Mouse (Mus musculus) liver, embryonic 16.5 days (tissue): ENCODE results near the gene Zbtb20. TPM values are rescaled to one million over a fixed set of nuclear protein-coding genes. Genes with fewer than 3 reads are reported as not detected.

Experiments used
- ATAC-seq: fragments of 200-750 bp; cut with Nextera tagmentation; 2 replicates; pipeline ENCODE4 v1.8.0; 2017; ENCODE audit warnings: low read depth, mild to moderate bottlenecking, moderate number of reproducible peaks, moderate library complexity
- H3K27ac ChIP-seq: fragments of 300-500 bp; sonication (generic); 2 replicates; pipeline ENCODE4 v1.5.1; 2014; ENCODE audit warnings: mild to moderate bottlenecking, low read length
- H3K27me3 ChIP-seq: fragments of 300-500 bp; sonication (generic); 2 replicates; pipeline ENCODE4 v1.6.1; 2014; ENCODE audit warnings: low read depth, low read length, mixed read lengths; ENCODE audit not compliant: control insufficient read depth, insufficient read depth
- H3K36me3 ChIP-seq: fragments of 300-500 bp; sonication (generic); 2 replicates; pipeline ENCODE4 v1.6.1; 2014; ENCODE audit warnings: mild to moderate bottlenecking; ENCODE audit not compliant: control insufficient read depth, insufficient read depth
- H3K4me1 ChIP-seq: fragments of 300-500 bp; sonication (generic); 2 replicates; pipeline ENCODE4 v1.6.1; 2014; ENCODE audit warnings: low read depth, low read length, mixed read lengths; ENCODE audit not compliant: control insufficient read depth
- H3K4me2 ChIP-seq: fragments of 300-500 bp; sonication (generic); 2 replicates; pipeline ENCODE4 v1.6.1; 2014; ENCODE audit warnings: low read depth, low read length, mixed read lengths
- H3K4me3 ChIP-seq: fragments of 300-500 bp; sonication (generic); 2 replicates; pipeline ENCODE4 v1.5.1; 2014; ENCODE audit warnings: low read depth, mild to moderate bottlenecking, low read length
- H3K9ac ChIP-seq: fragments of 300-500 bp; sonication (generic); 2 replicates; pipeline ENCODE4 v1.6.1; 2014; ENCODE audit warnings: low read depth, low read length
- H3K9me3 ChIP-seq: fragments of 300-500 bp; sonication (generic); replicated peaks from 2 replicates; pipeline ENCODE4 v1.6.1; 2016; ENCODE audit warnings: low read length; ENCODE audit not compliant: control insufficient read depth
- WGBS: fragments of 180-500 bp; shearing (Covaris S2); extraction: QIAGEN DNeasy Blood & Tissue Kit; methylation state at CpG from one replicate; pipeline ENCODE4 v1.1.7; 2014; ENCODE audit not compliant: insufficient replicate concordance; 5-methylcytosine and 5-hydroxymethylcytosine counted together
- polyA plus RNA-seq: library from polyadenylated mRNA; unstranded; fragments of >200 nt; fragmentation: Nextera tagmentation; extraction: Ambion mirVana; gene quantifications from 2 replicates; pipeline ENCODE4 v1.2.1, GENCODE M21; 2015

Gene Zbtb20
- polyA plus RNA-seq, 1 experiment from 2014 or later, result 5.7 TPM

GRCm38 (mm10) chr16:43029243-43029642 lies 153.6 kb downstream of the Zbtb20 start:
- ATAC-seq, result no peak
- Histone ChIP-seq H3K27ac (no peak overlapping the region), H3K4me1 (no peaks in the 10 kb centered on the region), H3K27me3 (no peaks in the 10 kb centered on the region), H3K9me3 (no peaks in the 10 kb centered on the region), H3K9ac (no peak overlapping the region), H3K4me2 (no peak overlapping the region), H3K4me3 (no peak overlapping the region), H3K36me3 (no peaks in the 10 kb centered on the region)
- 57% methylated on average over 3 of the region's 3 CpGs for WGBS

- WGBS, result 68% methylated on average over 6 of the region's 6 CpGs
- Histone ChIP-seq H3K4me3 (no peak overlapping the region), H3K27me3 (no peaks in the 10 kb centered on the region), H3K27ac (no peak overlapping the region), H3K4me2 (no peak overlapping the region), H3K4me1 (no peaks in the 10 kb centered on the region), H3K9ac (no peak overlapping the region), H3K9me3 (no peaks in the 10 kb centered on the region), H3K36me3 (no peaks in the 10 kb centered on the region)
- ATAC-seq, result no peak
Measured at GRCm38 (mm10) chr16:43035709-43036108, 160.0 kb downstream of the Zbtb20 start.

GRCm38 (mm10) chr16:43036510-43036909 lies 160.8 kb downstream of the Zbtb20 start:
- Histone ChIP-seq H3K27me3 (no peaks in the 10 kb centered on the region), H3K9ac (no peak overlapping the region), H3K4me2 (no peak overlapping the region), H3K36me3 (no peaks in the 10 kb centered on the region), H3K27ac (no peak overlapping the region), H3K4me3 (no peak overlapping the region), H3K9me3 (no peaks in the 10 kb centered on the region), H3K4me1 (no peaks in the 10 kb centered on the region)
- no peak for ATAC-seq
- 62% methylated on average over 5 of the region's 5 CpGs for WGBS

DNA sequence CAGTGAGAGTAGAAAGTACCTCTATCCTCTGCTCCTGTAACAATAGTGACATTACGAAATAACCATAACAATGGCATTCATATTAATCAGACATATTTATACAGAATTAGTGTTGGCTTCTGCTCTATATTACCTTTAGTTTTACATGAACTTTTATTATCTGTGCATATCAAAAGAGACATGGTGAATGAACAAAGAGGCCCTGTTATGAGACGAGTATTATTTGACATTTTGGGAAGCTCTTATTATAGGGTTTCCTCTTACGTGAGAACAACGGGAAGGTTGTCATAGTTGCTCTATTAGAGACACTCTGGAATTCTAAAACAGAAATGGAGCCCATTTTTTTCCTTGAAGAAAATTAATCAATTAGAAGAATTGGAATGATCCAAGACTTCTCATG lies 161.6 kb downstream of the Zbtb20 start:
- ATAC-seq, result no peak
- Histone ChIP-seq H3K9ac (no peak overlapping the region), H3K27ac (no peak overlapping the region), H3K27me3 (no peaks in the 10 kb centered on the region), H3K4me3 (no peak overlapping the region), H3K9me3 (no peaks in the 10 kb centered on the region), H3K4me2 (no peak overlapping the region), H3K36me3 (no peaks in the 10 kb centered on the region), H3K4me1 (no peaks in the 10 kb centered on the region)
- 79% methylated on average over 4 of the region's 4 CpGs for WGBS

- ATAC-seq, result peak; percentile 35; the same call in 1 of the 2 replicates
- H3K4me1 ChIP-seq, result no peaks in the 10 kb centered on the region
- no peak overlapping the region for H3K27ac ChIP-seq
- no peaks in the 10 kb centered on the region for H3K36me3 ChIP-seq
- no peak overlapping the region for H3K4me3 ChIP-seq
- no peak overlapping the region for H3K4me2 ChIP-seq
- H3K9ac ChIP-seq, result no peak overlapping the region
- H3K27me3 ChIP-seq, result no peaks in the 10 kb centered on the region
- no peaks in the 10 kb centered on the region for H3K9me3 ChIP-seq
Measured at GRCm38 (mm10) chr16:43045611-43046010, 169.9 kb downstream of the Zbtb20 start.

DNA sequence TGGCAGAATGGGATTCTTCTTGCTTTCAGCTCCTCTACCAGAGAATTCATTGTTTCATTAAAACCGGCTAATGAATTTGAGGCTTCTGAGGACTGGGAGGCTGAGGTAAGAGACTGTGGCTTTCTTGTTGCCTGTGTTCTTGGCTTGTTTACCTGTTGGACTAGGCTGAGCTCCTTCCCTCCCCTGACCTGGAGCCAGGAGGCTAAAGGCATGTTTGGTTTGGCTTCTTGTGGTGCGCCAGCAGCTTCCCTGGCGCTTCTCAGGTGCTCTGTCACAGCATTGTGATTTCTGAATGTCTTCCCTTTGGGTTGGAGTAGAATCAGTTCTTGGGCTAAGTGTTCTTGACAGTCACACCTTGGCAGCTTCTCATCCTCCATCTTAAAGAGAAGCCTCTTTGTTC lies 171.0 kb downstream of the Zbtb20 start:
- ATAC-seq, result no peak
- no peaks in the 10 kb centered on the region for H3K9me3 ChIP-seq
- H3K4me3 ChIP-seq, result no peak overlapping the region
- H3K27ac ChIP-seq, result no peak overlapping the region
- no peak overlapping the region for H3K9ac ChIP-seq
- WGBS, result 77% methylated on average over 3 of the region's 3 CpGs
- H3K4me2 ChIP-seq, result no peak overlapping the region
- no peaks in the 10 kb centered on the region for H3K27me3 ChIP-seq
- no peaks in the 10 kb centered on the region for H3K36me3 ChIP-seq
- H3K4me1 ChIP-seq, result no peaks in the 10 kb centered on the region

GRCm38 (mm10) chr16:43069666-43070295 lies 194.1 kb downstream of the Zbtb20 start:
- no peaks in the 10 kb centered on the region for H3K36me3 ChIP-seq
- WGBS, result 62% methylated on average over 3 of the region's 3 CpGs
- H3K27ac ChIP-seq, result peak overlapping the region; percentile 48
- H3K9me3 ChIP-seq, result no peaks in the 10 kb centered on the region
- no peaks in the 10 kb centered on the region for H3K27me3 ChIP-seq
- H3K4me2 ChIP-seq, result no peak overlapping the region
- H3K4me3 ChIP-seq, result no peak overlapping the region
- H3K9ac ChIP-seq, result no peak overlapping the region
- H3K4me1 ChIP-seq, result no peaks in the 10 kb centered on the region
- ATAC-seq, result peak; percentile 81

DNA sequence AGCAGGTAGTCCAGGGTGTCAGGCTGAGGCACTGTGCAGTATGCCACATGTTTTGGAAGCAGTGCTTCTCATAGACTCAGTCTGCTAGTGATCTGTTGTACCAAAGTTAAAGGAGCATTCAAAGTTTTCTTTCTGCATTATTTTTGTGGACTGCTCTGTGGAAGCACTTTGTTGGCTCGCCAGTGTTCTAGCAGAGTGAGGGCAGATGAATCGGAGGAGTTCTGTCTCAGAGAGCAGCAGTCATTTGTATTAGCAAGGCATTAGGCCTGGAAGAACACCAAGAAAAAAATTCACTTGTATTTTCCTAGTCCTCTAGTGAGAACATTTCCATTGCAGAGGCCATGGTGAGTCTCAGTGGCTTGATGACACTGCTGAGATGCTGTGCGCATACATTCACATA lies 196.2 kb downstream of the Zbtb20 start:
- no peak overlapping the region for H3K9ac ChIP-seq
- WGBS, result 70% methylated on average over 3 of the region's 3 CpGs
- no peak overlapping the region for H3K4me2 ChIP-seq
- H3K4me1 ChIP-seq, result no peaks in the 10 kb centered on the region
- no peak overlapping the region for H3K4me3 ChIP-seq
- no peak overlapping the region for H3K27ac ChIP-seq
- H3K9me3 ChIP-seq, result no peaks in the 10 kb centered on the region
- no peak for ATAC-seq
- H3K36me3 ChIP-seq, result no peaks in the 10 kb centered on the region
- H3K27me3 ChIP-seq, result no peaks in the 10 kb centered on the region

- no peaks in the 10 kb centered on the region for H3K27me3 ChIP-seq
- ATAC-seq, result peak; percentile 47; the same call in 1 of the 2 replicates
- no peaks in the 10 kb centered on the region for H3K9me3 ChIP-seq
- H3K4me3 ChIP-seq, result no peak overlapping the region
- no peaks in the 10 kb centered on the region for H3K36me3 ChIP-seq
- WGBS, result 68% methylated on average over 5 of the region's 5 CpGs
- H3K9ac ChIP-seq, result no peak overlapping the region
- no peak overlapping the region for H3K27ac ChIP-seq
- H3K4me2 ChIP-seq, result no peak overlapping the region
- no peaks in the 10 kb centered on the region for H3K4me1 ChIP-seq
Measured at GRCm38 (mm10) chr16:43072818-43073594, 197.3 kb downstream of the Zbtb20 start.
